Mouse (Mus musculus) stomach, embryonic 15.5 days (tissue): Measurements from ENCODE around the gene Ranbp6. TPM values are rescaled to one million over a fixed set of nuclear protein-coding genes. Genes with fewer than 3 reads are reported as not detected.

Source experiments
- ATAC-seq: fragments of 200-750 bp; cut with Nextera tagmentation; 2 replicates; pipeline ENCODE4 v1.8.0; 2017; ENCODE audit warnings: low read depth, moderate number of reproducible peaks, moderate TSS enrichment; ENCODE audit not compliant: insufficient read depth, low FRiP score
- H3K27ac ChIP-seq: fragments of 300-500 bp; sonication (generic); 2 replicates; pipeline ENCODE4 v1.5.1; 2015; ENCODE audit warnings: mild to moderate bottlenecking, inconsistent platforms
- H3K27me3 ChIP-seq: fragments of 300-500 bp; sonication (generic); replicated peaks from 2 replicates; pipeline ENCODE4 v1.6.1; 2015; ENCODE audit warnings: inconsistent platforms
- H3K36me3 ChIP-seq: fragments of 300-500 bp; sonication (generic); 2 replicates; pipeline ENCODE4 v1.6.1; 2015; ENCODE audit warnings: inconsistent platforms
- H3K4me1 ChIP-seq: fragments of 300-500 bp; sonication (generic); 2 replicates; pipeline ENCODE4 v1.6.1; 2015; ENCODE audit warnings: inconsistent platforms
- H3K4me2 ChIP-seq: fragments of 300-500 bp; sonication (generic); 2 replicates; pipeline ENCODE4 v1.6.1; 2015; ENCODE audit warnings: mild to moderate bottlenecking, inconsistent platforms
- H3K4me3 ChIP-seq: fragments of 300-500 bp; sonication (generic); replicated peaks from 2 replicates; pipeline ENCODE4 v1.5.1; 2015; ENCODE audit warnings: inconsistent platforms
- H3K9ac ChIP-seq: fragments of 300-500 bp; sonication (generic); 2 replicates; pipeline ENCODE4 v1.6.1; 2015; ENCODE audit warnings: inconsistent platforms
- H3K9me3 ChIP-seq: fragments of 300-500 bp; sonication (generic); 2 replicates; pipeline ENCODE4 v1.6.1; 2016; ENCODE audit warnings: inconsistent platforms
- WGBS: fragments of 180-500 bp; shearing (Covaris S2); methylation state at CpG from one replicate; pipeline ENCODE4 v1.1.7; 2015; 5-methylcytosine and 5-hydroxymethylcytosine counted together
- polyA plus RNA-seq: library from polyadenylated mRNA; unstranded; fragments of >200 nt; fragmentation: Nextera tagmentation; extraction: Ambion mirVana; gene quantifications from 2 replicates; pipeline ENCODE4 v1.2.1, GENCODE M21; 2015

Gene Ranbp6
- polyA plus RNA-seq, 1 experiment from 2014 or later: 14.4 TPM

DNA sequence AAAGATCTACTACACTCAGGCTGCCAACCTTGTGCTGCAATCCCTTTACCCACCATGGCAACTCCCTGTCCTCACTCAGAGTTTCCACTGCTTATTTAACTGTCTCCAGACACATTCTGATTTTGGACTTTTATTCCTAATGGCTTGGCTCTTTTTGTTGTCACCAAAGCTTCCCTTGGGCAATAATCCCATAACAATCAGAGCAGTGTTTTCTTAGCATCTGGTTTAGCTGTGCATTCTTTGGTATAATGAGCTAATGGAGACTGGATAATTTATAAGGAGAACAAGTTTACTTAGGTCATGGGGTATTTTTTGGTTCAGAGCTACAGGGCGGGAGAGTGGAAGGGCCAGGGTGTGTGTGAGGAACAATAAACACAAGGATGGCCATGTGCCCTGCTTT lies 25.4 kb upstream of the Ranbp6 start:
- Histone ChIP-seq H3K27ac (no peak overlapping the region), H3K27me3 (no peaks in the 10 kb centered on the region), H3K9me3 (no peaks in the 10 kb centered on the region), H3K4me3 (no peak overlapping the region), H3K4me2 (no peak overlapping the region), H3K4me1 (no peaks in the 10 kb centered on the region), H3K36me3 (no peaks in the 10 kb centered on the region), H3K9ac (no peak overlapping the region)
- 83% methylated on average over 1 of the region's 1 CpGs for WGBS
- no peak for ATAC-seq

DNA sequence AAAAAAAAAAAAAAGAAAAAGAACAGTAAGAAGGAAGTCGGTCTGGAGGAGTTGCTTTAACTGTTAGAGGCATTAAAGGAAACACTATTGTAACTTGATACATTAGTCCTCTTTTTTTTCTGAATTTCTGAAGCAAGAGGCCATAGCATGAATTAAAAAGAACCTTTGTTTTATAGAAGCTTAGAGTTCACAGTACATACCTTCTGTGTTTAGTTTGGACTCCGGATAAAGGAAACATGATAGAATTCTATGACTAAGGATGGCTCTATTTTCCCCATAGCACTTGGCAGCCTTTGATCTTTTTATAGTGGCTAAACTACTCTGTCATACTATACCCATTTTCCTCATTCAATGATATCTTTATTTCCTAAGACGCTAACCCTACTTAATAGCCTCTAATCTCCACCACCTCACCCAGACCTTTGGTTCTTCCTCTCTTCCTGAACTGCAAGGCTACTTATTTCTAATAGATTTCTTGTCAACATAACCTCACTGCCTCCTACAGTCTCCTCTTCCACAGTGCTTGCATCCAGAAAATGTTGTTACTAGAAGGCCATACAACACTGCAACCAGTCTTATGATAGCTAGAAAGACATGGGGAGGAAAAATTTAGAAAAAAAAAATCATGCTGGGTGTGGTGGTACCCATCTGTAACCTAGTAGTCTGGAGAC lies 22.7 kb upstream of the Ranbp6 start:
- H3K4me3 ChIP-seq: no peak overlapping the region
- H3K4me2 ChIP-seq: no peak overlapping the region
- H3K4me1 ChIP-seq: no peaks in the 10 kb centered on the region
- no peak overlapping the region for H3K27ac ChIP-seq
- no peaks in the 10 kb centered on the region for H3K36me3 ChIP-seq
- no peak overlapping the region for H3K9ac ChIP-seq
- H3K27me3 ChIP-seq: no peaks in the 10 kb centered on the region
- 39% methylated on average over 3 of the region's 3 CpGs for WGBS
- no peaks in the 10 kb centered on the region for H3K9me3 ChIP-seq
- ATAC-seq: no peak

DNA sequence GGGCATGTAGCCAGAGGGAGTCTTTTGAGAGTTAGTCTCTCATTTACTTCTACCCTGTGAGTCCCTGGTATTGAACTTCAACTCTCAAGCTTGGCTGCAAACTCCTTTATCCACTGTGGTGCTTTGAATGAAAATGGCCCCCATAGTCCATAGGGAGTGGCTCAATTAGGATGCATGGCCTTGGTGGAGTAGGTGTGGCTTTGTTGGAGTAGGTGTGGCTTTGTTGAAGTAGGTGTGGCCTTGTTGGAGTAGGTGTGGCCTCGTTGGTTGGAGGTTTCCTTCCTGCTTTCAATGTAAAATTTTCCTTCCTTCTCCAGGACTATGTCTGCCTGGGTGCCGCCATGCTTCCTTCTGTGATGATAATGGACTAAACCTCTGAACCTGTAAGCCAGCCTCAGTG lies 18.1 kb upstream of the Ranbp6 start:
- no peak; the same call in 1 of the 2 replicates for ATAC-seq
- WGBS: 75% methylated on average over 2 of the region's 2 CpGs
- H3K4me3 ChIP-seq: no peak overlapping the region

DNA sequence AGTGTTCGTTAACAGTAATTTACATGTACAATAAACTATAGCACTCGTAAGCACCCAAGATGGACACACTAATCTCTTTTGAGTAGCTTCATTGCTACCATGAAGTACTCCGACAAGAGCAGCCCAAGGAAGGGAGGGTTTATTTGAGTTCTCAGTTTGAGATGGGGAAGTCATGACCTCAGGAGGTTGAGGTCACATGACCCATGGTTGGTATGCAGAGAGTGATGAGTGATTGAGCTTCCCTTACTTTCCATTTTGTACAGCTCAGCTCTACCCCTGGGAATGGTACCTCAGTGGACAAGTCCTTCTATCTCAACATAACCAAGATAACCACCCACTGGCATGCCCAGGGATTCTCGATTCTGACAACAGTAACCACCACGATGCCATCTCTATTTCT lies 15.8 kb upstream of the Ranbp6 start:
- no peak for ATAC-seq
- Histone ChIP-seq H3K4me1 (no peaks in the 10 kb centered on the region), H3K36me3 (no peaks in the 10 kb centered on the region)

More for the DNA sequence above, 18.1 kb upstream of the Ranbp6 start:
- Histone ChIP-seq H3K4me2 (no peak overlapping the region), H3K9ac (no peak overlapping the region), H3K27ac (no peak overlapping the region), H3K4me1 (no peaks in the 10 kb centered on the region), H3K9me3 (no peaks in the 10 kb centered on the region), H3K27me3 (no peaks in the 10 kb centered on the region), H3K36me3 (no peaks in the 10 kb centered on the region)

DNA sequence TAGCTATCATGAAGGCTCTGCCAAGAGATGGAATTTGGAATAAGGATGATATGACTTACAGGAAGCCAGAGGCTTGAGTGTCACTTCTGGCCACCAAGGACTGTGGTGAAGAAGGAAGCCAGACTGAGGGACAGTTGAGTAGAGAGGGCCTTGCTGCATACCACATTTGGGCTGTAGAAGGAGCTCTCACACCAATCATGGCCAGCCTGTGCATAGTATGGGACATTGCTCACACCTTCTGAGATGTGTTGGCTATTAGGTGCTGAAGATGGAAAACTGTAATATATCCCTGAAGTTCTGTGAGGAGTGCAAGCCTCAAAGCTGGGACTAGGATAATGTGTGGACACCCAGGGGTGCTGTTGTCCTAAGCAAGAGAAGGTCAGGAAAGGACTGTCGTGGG lies 13.9 kb upstream of the Ranbp6 start:
- H3K9me3 ChIP-seq: no peaks in the 10 kb centered on the region
- H3K36me3 ChIP-seq: no peaks in the 10 kb centered on the region
- H3K27me3 ChIP-seq: no peaks in the 10 kb centered on the region
- H3K9ac ChIP-seq: no peak overlapping the region
- H3K27ac ChIP-seq: no peak overlapping the region
- no peaks in the 10 kb centered on the region for H3K4me1 ChIP-seq
- ATAC-seq: peak; percentile 77
- no peak overlapping the region for H3K4me2 ChIP-seq
- 73% methylated on average over 1 of the region's 1 CpGs for whole genome bisulfite sequencing
- no peak overlapping the region for H3K4me3 ChIP-seq

More for the DNA sequence above, 15.8 kb upstream of the Ranbp6 start:
- no peak overlapping the region for H3K4me2 ChIP-seq
- 75% methylated on average over 5 of the region's 5 CpGs for WGBS
- H3K27ac ChIP-seq: no peak overlapping the region
- no peak overlapping the region for H3K4me3 ChIP-seq
- H3K9ac ChIP-seq: no peak overlapping the region
- no peaks in the 10 kb centered on the region for H3K9me3 ChIP-seq
- H3K27me3 ChIP-seq: no peaks in the 10 kb centered on the region

DNA sequence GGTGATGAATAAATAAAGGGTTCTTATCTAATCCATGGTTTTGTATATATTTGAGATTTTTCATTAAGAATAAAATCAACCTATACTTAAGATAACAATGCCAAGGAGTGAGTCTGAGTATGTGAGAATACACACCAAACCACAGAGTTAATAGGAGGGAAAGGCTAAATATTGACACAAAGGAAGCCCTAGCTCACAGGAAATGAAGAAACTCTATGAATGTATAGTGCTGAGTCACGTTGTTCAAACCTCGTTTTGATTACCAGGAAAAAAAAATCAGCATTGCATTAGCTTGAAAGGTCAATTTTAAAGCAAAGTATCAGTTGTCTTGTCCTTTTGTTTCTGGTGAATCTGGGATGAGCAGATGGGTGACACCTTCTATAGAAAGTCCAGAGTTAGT lies 12.2 kb upstream of the Ranbp6 start:
- H3K36me3 ChIP-seq: no peaks in the 10 kb centered on the region
- WGBS: 28% methylated on average over 2 of the region's 2 CpGs
- no peaks in the 10 kb centered on the region for H3K9me3 ChIP-seq
- H3K27ac ChIP-seq: no peak overlapping the region
- H3K27me3 ChIP-seq: no peaks in the 10 kb centered on the region
- no peak overlapping the region for H3K9ac ChIP-seq
- no peaks in the 10 kb centered on the region for H3K4me1 ChIP-seq
- ATAC-seq: peak; percentile 79
- H3K4me3 ChIP-seq: no peak overlapping the region
- H3K4me2 ChIP-seq: no peak overlapping the region

DNA sequence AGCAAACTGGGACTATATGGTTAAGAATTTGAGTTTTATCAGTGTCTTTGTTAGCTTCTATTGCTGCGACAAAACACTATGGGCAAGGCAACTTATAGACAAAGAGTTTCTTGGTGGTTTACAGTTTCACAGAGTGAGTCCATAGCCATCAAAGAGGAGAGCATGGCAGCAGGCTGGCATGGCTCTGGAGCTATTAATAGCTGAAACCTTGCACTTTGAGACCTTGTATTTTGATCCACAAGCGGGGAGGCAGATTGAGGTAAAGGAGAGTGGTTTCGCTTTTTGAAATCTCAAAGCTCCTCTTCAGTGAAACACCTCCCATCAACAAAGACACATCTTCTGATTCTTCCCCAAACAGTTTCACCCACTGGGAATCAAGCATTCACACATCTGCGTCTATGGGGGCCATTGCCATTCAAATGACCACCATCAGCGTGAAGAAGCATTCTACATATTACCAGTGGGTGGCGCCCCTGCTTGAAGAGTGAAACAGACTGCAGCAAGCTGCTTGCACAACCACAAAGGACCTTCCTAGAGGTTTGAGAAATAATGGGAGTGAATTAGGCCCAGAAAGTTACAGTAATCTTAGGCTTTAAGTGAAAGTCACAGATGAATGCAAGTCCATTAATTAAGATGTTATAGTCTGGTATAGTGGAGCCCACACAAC lies 11.4 kb upstream of the Ranbp6 start:
- no peaks in the 10 kb centered on the region for H3K9me3 ChIP-seq
- H3K4me3 ChIP-seq: no peak overlapping the region
- H3K4me2 ChIP-seq: no peak overlapping the region
- no peak overlapping the region for H3K27ac ChIP-seq
- 54% methylated on average over 6 of the region's 6 CpGs for WGBS
- no peaks in the 10 kb centered on the region for H3K36me3 ChIP-seq
- H3K4me1 ChIP-seq: no peaks in the 10 kb centered on the region
- ATAC-seq: no peak
- no peaks in the 10 kb centered on the region for H3K27me3 ChIP-seq
- H3K9ac ChIP-seq: no peak overlapping the region

DNA sequence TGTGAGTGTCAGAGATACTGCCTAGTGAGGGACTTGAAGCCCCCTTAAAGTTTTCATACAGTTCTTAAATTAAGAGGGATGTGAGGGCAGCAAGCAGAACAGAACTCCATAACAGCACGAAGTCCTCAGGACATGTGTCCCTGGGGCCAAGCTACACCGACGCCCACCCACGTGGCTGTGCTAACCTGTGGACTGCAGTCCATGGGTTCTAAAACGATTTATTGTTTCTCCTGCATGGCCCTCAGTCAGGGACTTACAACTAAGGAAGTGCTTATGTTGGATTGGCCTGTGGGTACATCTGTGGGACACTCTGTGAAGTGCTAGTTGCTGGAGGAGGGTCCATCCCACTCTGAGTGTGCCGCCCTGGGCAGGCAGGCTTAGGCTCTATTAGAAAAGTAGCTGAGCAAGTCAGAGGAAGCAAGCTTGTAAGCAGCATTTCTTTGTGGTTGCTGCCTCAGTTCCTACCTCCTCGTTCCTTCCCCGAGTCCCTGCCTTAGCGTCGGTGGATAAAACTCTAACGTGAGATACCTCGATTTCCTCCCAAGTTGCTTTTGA lies 10.8 kb upstream of the Ranbp6 start:
- ATAC-seq: no peak
- 66% methylated on average over 12 of the region's 12 CpGs for WGBS
- Histone ChIP-seq H3K36me3 (no peaks in the 10 kb centered on the region), H3K27me3 (no peaks in the 10 kb centered on the region), H3K4me2 (no peak overlapping the region), H3K27ac (no peak overlapping the region), H3K4me1 (no peaks in the 10 kb centered on the region), H3K9ac (no peak overlapping the region), H3K4me3 (no peak overlapping the region), H3K9me3 (no peaks in the 10 kb centered on the region)

DNA sequence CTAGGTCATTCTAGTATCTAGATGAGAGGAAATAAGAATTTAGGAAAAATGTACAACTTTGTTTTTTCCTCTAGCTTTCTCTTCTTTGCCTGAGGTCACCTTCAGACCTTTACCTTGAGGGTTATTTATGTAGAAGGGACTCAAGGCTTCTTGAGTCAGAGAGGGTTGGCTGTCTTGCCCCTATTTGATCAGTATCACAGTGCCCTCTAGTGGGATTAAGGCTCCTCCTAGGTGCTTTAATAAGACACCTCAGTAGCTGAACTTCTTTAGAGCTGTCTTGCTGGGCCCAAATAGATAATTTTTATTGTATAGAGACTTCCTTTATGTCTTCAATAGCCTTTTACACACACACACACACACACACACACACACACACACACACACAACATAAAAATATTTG lies 8.2 kb upstream of the Ranbp6 start:
- no peak overlapping the region for H3K9ac ChIP-seq
- H3K27me3 ChIP-seq: no peaks in the 10 kb centered on the region
- H3K4me1 ChIP-seq: no peaks in the 10 kb centered on the region
- no peaks in the 10 kb centered on the region for H3K36me3 ChIP-seq
- no peak overlapping the region for H3K27ac ChIP-seq
- H3K4me2 ChIP-seq: no peak overlapping the region
- no peaks in the 10 kb centered on the region for H3K9me3 ChIP-seq
- no peak for ATAC-seq
- H3K4me3 ChIP-seq: no peak overlapping the region

DNA sequence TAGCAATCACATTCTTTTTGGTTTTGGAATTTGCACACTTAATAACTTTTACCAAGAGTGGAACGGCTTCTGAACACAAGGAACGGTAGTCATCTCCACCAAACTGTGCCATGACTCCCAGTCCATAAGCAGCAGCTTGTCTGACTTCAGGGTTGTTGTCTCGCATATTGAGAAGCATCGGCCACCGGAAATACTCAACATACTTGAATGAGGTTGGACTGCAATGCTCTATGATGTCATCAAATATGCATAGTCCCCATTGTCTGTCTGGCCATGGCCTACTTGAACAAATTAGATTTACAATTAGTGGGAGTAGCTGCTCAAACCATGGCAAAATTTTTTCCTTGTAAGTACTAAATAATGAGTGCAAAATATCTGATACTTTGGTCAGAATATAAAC lies 2.8 kb downstream of the Ranbp6 start:
- no peaks in the 10 kb centered on the region for H3K9me3 ChIP-seq
- H3K4me3 ChIP-seq: no peak overlapping the region
- H3K27me3 ChIP-seq: no peaks in the 10 kb centered on the region
- no peak for ATAC-seq
- H3K4me2 ChIP-seq: no peak overlapping the region
- 92% methylated on average over 5 of the region's 5 CpGs for WGBS
- H3K4me1 ChIP-seq: peaks cover 8% of the 10 kb centered on the region; the same call in 1 of the 2 replicates
- H3K36me3 ChIP-seq: peaks cover 7% of the 10 kb centered on the region
- no peak overlapping the region for H3K27ac ChIP-seq
- H3K9ac ChIP-seq: no peak overlapping the region

DNA sequence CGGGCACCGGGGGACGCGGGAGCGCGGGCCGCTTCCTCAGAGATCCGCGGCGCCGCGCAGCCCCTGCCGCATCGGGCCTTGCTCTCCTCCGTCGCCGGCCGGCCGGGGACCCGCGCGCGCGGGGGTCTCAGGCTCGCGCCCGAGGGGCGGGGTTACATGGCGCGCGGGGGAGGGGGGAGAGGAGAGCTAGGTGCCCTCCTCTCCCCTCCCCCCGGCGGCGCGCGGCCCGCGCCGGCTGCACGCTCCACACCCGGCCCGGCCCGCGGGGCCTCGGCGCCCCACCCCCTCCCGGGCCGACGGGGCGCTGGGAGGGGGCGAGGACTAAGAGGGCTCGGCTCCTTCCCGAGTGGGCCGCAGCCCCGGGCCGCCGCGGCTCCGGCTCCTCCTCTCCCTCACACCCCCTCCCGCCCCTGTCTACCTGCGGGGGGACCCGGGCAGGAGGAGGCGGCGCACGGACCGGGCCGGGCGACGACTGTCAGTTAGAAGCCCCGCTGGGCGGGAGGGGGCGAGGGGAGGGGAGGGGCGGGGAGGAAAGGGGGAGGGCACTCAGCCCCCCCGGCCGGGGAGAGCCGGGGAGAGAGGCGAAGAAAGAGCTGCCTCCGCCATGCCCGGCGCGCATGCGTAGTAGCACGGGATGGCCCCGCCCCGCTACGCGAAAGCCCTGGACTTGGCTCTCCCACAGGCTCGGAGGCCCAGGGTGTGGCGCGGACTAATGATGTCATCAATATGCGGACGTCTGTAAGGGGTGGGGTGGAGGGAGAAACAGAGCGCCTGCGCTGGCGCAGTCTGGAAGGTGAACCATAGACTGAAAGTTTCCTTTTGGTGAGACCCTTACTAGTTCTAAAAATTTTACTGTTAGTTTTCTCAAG lies 6.6 kb downstream of the Ranbp6 start, which contains the start of gene 9930021J03Rik:
Gene 9930021J03Rik, minus strand, starts transcription at position 73 of the 869 bp plus-strand sequence.
- Histone ChIP-seq H3K27ac (peak within 1 kb of the TSS; percentile 91), H3K36me3 (peaks cover 7% of the 10 kb centered on the region), H3K4me2 (peak within 1 kb of the TSS; percentile 86), H3K4me1 (peaks cover 6% of the 10 kb centered on the region; the same call in 1 of the 2 replicates), H3K9ac (peak within 1 kb of the TSS; percentile 82), H3K9me3 (no peaks in the 10 kb centered on the region), H3K4me3 (peak within 1 kb of the TSS; percentile 86), H3K27me3 (no peaks in the 10 kb centered on the region)
- ATAC-seq: peak; percentile 93
- under 1% methylated on average over 54 of the region's 95 CpGs for WGBS
